Mouse (Mus musculus) gastrocnemius, postnatal 4 days (tissue): ENCODE results near the gene Sh3rf3. TPM values are rescaled to one million over a fixed set of nuclear protein-coding genes. Genes with fewer than 3 reads are reported as not detected.

ENCODE experiments used
- DNase-seq, 2 experiments: peaks; one replicate each; pipeline ENCODE4 v3.0.0; 2021 to 2022; ENCODE audit warnings: low spot score in 2 of 2, mixed read lengths in 2 of 2
- long read RNA-seq, 2 experiments: library from polyadenylated mRNA; stranded (forward); transcript quantifications; one replicate each; pipeline ENCODE4 v2.0.0; 2021
- total RNA-seq, 2 experiments: library from RNA; stranded (reverse); gene quantifications; 2 replicates each; pipeline ENCODE4 v1.2.3; 2021

The Sh3rf3 gene
- total RNA-seq: 1 to 10 TPM; 6.6 to 6.7 TPM
- long read RNA-seq, experiment 1: 0 reads
- long read RNA-seq, experiment 2, partial matches to known transcripts: 0 of 1 reads
- long read RNA-seq, experiment 2, other reads (novel, unspliced or antisense): 1 of 1 reads

DNA sequence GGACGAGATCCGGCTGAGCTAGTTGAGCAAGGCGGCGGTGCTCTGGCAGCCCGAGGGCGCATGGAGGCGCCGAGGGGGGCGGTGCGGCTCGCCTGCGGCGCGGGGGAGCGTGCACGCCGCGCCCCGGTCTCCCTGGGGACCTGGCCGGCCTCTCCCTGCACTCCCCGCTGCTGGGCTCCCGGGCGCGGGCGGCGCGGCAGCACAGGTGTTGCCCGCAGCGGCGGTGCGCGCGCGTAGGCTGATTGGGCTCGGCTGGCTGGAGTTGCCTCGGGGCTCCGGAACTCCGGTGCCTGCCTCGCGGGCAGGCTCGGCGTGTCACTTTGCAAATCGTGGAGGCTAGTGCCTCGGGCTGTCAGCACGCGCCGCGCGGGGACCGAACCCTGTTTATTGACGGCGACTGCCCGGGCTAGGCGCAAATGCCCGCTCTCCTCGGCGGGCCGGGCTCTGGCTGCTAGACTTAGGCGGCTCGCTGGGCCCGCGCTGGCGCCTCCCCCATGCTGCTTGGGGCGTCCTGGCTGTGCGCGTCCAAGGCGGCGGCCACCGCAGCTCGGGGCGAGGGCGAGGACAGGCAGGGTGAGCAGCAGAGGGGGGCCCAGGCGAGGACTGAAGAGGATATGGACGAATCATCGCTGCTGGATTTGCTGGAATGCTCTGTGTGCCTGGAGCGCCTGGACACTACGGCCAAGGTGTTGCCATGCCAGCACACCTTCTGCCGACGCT is at the start of gene Sh3rf3:
Sh3rf3 (plus strand) TSS at position 279 of the 720 bp plus-strand sequence.
- DNase-seq: peak; percentile 41 to 60

DNA sequence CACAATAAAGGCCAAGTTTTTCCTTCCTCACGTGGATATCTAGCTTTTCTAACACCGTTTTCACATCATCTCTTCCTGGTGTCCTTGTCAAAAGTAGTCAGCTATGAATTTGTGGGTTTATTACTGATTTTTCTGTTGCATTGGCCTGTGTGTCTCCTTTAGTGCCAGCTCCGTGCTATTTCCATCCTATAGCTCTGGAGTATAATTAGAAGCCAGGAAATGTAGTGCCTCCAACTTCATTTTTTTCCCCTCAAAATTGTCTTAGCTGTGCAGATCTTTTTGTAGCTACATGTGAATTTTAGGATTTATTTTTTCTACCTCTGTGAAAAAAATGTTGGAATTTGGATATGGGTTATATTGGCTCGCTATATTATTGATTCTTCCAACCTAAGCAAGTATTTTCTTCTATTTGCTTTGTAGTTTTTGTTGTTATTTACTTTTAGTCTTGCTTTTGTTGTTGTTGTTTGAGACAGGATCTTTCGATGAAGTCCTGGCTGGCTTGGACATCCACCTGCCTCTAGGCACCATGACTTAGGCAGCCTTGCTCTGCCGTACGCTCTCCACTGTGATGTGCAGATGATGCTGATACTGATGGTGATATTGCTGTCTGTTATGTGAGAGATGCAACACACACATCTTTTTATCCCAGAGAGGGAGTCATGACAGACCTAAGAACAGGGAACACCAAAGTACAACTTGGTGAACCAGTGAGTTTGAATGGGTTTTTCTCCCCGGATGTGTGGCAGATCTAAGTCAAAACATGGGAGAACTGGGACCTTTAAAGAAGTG is 24.5 kb upstream of the Sh3rf3 start:
- DNase-seq: no peak

DNA sequence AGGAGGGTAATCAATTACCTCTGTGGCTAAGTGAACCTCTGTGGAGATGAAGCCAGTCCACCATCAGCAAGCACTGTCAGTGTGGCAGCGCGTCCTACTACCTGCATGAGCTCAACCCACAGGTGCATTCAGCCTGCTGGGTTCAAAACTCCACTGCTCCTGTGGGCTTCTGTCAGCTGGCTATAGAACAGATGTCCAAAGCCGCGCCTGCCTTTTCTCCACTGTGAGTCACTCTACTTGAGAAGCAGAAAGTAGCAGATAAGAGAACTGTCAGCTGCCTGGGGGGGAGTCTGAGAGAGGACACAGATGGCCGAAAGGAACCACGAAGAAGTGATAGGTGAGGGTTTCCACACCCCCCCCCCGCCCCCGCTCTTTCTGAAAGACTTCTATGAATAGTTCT is 15.6 kb upstream of the Sh3rf3 start:
- no peak for DNase-seq

DNA sequence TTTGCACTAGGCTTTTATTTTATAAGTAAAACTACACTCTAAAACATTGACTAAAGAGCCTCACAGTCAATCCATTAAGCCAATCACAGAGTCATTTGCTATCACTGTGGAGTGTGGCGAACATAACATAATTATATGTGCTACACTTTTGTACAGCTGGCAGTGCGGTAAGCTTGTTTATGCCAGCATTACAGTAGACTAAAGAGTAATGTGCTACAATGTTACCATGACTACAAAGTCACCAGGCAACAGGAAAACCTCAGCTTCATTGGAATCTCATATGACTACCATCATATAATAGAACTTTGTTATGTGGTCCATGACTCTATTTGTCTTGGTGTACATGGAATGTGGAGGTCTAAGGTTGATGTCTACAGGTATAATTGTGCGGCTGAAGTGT is 15.0 kb upstream of the Sh3rf3 start:
- DNase-seq: no peak

DNA sequence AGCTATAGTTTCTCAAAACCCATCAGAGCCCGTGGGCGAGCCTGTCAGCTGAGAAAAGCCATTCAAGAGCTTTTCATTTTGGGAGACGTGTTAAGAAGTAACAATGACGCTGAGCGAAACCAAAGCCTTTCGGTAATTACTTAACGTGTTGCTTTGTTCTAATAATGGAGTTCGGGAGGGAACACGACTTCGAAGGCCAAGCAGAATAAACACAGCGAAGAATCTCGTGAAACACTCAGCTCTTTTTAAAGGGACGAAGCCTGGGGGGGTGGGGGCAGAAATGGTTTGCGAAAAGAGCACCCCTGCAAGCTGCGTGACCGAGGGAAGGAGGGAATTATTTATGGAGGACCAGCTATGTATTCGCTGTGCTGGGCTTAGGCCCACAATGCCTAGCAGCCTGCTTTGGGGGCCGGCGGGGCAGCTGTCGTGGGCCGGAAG is 12.1 kb upstream of the Sh3rf3 start:
- no peak for DNase-seq

DNA sequence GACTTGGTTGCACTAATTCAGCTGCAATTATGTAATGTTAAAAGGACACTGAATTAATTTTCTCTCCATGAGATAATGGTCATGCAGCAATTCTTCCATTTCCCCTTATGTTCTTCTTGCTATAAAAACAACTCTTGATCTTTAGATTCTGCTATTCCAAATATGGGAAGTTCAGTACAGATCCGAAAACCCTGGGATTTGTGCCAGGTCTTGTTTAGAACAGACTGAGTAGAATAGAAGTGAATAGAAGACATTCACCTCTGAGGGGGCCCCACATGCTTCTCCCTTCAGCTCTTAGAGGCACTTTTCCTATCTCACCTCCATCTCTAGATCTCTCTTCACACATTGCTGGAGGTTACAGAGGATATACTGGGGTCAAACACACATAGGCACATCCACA is 10.8 kb upstream of the Sh3rf3 start:
- DNase-seq: no peak

DNA sequence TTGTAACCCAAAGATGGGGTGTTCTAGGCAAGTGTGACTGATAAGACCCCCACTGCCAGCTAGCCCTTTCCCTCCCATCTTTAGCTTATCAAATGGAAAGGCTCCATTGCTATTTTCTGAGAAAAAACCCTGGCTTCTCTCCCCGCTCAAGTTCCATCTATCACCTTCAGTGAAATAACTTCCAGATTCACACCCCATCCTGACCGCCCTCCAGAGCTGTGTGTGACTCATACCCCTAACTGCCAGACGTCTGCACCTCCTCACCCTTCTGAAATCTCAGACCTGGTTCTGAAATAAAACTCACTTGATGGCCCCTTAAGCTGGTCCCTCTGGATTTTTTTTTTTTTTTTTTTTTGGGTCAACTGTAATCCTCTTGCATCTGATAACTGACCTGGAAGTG is 5.2 kb upstream of the Sh3rf3 start:
- DNase-seq: no peak

DNA sequence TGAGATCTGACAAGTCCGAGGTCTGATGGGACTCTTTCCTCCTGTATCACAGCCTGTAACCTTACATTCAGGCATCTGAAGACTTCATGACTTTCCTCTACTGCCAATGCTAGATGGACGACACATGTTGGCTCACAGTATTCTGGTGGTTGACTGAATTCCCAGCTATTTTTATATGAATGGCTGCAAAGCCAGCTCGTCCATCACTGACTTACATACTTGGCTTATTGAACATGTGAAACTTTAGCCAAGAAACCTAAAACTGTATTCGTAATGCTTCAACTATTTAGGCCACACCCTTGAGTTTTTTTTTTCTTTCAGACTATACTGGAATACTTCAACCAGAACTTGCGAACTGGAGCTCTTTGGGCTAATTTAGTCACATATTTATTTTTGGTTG is 3.0 kb upstream of the Sh3rf3 start:
- no peak for DNase-seq

DNA sequence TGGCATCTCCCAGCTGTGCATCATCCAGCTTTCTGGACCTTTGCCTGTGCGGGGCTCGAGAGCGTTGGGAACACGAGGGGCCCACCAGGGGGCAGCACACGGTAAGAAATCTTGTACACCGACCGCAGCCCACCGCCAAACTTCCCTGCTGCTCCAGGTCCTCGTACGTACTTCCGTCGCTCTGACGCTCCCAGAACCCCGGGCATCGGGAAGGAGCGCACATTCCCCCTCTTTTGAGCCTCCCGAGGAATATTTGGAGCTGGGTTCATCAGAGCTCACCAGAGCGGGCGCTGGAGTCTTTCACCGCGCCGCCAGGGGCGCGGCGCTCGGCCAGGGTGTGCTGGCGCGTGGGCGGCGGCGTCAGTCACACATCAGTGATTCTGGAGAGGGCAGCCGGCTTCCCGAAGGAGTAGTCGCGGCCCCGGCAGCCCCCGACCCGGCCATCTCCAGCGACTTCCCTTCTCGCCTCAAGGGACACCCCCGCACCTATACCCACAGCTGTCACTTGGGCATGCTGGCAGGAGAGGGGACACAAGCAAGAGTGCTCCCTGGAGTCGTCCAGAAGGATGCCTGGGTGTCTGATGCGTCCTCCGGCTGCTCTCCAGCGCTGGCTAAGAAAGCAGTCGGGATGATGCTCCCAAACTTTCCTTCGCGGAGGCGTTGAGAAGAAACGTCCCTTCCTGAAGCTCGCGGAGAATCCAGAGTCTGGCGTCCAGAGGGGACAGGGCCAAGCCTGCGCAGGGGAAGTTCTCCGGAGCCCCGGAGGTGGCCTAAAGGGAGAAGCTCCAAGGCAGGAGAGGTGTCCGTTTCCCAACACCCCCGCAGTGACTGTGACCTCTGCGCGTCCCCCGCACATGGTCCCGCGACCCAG is 714 bp upstream of the Sh3rf3 start:
- DNase-seq: peak; percentile 87 to 95

DNA sequence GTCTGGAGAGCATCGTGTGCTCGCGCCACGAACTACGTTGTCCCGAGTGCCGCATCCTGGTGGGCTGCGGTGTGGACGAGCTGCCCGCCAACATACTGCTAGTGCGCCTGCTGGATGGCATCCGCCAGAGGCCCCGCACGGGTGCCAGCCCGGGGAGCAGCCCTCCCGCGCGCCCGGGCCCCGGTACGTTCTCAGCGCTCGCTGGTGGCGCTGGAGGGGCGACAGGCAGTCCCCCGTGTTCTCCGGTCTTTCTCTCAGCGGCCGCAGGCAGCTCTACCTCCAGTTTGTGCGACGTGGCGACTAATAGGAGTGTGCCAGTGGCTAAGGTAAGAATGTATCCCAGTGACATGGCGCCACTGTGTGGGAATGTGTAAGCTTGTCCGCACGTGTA is 637 bp downstream of the Sh3rf3 start:
- DNase-seq: peak in 1 of 2 experiments; percentile 31

DNA sequence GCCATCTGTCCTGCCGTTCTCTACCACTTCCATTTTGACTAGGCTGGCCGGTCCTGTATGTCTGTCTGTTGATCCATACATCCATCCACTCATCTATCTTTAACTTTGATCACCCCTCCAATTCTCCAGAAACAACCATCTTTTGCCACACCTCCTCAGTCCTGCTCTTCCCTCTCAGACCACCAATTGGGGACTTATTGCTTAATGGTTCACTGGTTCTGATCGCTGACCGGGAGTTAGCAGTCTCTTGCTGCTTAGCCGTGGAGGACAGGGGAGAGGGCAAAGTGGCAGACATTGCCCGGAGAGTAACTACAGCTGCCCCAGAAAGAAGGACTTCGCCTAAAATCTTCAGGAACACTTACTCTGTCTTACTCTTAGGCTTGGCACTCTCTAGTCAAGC is 1.3 kb downstream of the Sh3rf3 start:
- DNase-seq: no peak

DNA sequence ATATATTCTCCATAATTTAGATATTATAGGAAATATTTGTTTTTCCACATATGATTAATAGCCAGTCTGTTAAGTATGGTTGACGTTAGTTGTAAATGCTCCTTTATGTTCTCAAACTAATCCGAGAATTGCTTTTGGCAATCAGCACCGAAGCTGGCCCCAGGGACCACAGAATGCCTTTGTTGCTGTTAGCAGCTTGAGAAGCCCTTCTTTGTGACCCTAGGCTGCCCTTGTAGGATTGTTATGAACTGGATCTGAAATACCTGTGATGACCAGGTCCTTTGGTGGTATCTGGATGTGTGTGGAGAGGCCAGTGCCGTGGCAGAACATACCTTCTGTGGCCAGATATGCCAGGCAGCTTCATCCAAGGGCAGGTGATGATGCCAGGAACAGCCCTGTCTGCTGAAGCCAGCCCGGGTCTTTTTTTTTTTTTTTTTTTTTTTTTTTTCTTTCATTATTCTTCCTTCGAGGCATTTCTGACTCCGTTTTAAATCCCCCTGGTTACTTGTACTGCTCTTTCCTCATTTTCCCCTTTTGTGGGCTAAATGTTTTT is 10.9 kb downstream of the Sh3rf3 start:
- no peak for DNase-seq

DNA sequence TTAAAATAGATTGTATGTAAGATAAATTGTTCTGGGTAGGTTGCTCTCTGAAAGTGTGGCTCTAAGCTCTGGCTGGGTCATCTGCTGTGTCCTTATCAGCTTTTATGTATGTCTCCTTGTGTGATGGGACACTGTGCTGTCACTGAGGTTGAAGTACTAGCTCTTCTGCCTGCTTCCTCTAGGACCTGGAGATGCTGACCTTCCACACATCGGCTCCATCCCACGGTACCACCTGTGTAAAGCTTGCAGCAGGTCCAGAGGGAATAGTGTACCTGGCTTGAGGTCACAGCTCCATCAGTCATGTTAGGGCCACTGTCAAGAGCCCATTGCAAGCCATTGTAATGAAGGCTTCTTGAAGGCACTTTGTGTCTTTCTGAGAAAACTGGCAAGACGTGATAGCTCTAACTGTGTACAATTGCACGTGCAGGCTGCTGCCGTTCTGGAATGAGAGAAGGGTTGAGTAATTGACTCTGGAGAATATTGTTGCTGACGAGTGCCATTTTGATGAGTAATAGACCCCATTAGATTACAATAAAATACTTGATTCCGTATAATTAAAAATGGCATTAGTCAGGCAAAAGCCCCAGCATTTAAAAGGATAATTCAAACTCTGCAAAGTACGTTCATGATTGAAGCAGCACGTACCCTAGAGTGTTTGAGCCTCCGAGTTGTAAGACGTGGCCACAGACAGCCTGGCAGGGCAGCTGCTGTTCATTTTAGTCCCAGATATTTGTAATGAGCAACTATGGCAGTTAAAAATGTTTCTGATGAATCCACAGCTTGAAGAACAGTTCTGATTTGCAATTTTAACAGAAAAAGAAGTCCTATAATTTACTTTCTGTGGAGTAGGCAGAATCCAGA is 16.3 kb downstream of the Sh3rf3 start:
- DNase-seq: no peak

DNA sequence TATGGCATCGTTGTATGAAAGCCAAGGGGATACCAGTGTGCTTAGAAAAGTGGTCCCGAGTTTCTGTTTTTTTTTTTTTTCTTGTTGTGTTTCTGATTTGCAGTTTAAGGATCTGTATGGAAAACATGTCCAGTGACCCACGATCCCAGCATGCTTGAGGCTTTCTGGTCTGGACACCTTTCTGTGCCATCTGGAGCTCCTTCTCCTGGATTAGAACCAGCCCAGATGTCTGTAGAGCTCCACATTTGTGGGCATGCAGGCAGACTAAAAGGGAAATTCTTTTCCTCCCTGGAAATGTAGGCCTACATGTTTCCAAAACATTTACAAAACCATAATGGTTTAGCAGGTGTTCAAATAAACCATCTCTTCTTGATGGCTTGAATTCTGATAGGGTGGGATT is 20.0 kb downstream of the Sh3rf3 start:
- no peak for DNase-seq

DNA sequence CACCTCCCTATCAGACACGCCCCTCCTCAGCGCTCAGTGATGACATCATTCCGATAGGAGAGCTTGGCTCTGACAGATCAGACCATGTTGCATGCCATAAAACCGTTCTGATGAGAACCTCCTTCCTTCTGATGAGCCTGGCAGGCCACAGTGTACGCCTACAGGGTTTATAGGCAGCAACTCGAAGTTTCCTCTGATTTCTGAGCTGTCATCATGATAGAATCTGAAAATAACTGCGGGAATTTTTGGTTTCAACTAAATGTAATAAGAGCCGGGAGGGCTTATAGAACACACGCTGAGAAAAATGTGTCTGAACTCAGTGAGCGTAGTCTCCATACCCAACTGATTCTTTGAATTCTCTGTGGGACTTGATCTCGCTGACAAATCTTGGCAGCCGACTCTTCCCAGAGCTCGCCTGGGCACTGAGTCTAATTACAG is 20.6 kb downstream of the Sh3rf3 start:
- no peak for DNase-seq

DNA sequence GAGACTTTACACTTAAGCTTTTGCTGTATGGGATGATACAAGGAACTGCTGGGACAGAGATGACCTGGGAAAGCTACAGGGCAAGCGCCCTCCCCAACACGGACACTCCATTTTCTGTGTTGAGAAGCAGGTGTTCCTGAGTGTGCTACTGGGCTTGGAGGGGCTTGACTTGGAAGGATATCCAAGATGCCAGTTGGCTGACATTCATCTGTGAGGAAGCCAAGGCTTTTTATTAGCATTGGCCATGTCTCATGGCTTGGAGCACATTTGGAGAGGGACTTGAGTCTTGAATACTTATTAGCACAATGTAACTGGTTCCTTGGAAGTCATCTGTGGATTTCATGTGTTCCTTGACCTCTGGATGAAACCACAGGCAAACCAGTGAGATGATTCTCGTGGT is 23.2 kb downstream of the Sh3rf3 start:
- DNase-seq: no peak

DNA sequence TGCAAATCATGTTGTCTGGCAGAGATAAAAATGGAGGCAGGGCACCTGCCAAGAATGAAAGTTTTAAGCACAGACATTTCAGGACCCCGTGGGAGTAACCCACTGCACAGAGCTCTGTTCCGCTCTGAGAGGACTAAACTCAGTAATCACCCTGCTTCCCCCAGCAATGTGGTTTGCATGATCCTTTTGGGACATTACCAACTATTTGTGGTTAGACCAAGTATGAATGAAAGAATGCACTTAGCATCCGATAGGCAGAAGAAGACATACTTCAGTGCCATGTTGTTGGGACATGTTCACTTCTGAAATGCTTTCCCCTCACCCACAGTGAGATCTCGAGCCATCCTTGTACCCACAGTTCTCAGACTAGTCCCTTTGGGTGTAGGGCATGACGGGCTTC is 24.3 kb downstream of the Sh3rf3 start:
- DNase-seq: no peak

DNA sequence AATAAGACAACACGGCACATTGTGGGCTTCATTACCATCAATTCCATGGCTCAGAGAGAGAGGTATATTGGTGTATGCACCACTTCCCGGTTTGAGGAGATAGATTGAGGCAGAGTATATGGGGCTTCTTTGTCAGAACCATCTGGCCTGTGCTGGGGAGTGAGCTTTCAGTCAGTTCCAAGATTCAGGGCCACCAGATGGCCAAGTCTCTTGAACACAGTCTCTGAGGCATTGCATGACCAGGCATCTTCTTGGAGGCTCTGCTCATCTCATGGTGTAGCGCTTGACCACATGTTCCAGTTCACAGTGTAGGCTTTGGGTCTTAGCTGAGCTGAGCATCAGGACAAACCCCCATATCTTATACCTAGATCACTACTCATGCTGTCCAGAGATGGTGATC is 28.8 kb downstream of the Sh3rf3 start:
- no peak for DNase-seq

DNA sequence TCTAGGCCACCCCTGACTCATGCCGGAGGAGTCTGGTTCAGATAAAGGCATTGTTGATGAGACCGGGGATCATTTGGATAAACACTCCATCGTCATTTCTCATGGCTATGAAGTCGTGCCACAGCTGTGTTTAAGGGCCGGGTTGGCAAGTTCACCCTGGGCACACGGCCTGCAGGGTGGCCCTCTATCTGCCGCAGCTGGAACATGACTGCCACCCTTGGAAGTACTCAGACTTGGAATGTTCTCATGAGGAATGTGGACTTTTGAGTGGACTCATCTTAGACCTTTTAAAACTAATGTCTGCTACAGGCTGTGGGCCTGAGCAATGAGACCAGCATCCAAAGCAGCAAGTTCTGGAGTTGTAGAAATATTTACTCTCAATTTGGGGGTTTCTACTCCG is 29.9 kb downstream of the Sh3rf3 start:
- DNase-seq: no peak

DNA sequence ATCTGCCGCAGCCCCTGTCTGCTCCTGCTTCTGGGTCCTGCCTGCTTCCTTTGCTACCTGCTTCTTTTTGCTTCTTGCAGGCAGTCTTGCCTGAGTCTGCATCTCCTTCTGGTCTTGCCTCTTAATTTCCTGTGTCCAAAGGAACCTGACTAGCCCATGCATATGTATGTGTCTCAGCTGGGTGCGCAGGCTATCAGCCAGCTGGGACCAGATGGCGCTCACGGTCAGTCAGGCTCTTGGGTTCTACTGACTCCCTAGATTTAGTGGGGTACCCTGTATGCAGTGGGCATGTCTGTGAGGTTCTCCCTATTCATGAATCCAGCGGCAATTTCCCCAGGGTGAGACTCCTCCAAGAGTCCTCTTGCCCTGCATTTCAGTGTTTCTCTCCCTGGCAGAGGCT is 35.0 kb downstream of the Sh3rf3 start:
- no peak for DNase-seq
